Mouse (Mus musculus) heart, postnatal 0 days (tissue): ENCODE results near the gene Hvcn1.

ENCODE experiments used
- CTCF ChIP-seq: IDR thresholded peaks from 2 replicates; pipeline ENCODE4 v1.5.1; 2016; ENCODE audit warnings: antibody characterized with exemption, control low read depth, low read depth
- EP300 ChIP-seq: IDR thresholded peaks from 2 replicates; pipeline ENCODE4 v1.6.1; 2016; ENCODE audit warnings: antibody characterized with exemption, low read depth

GRCm38 (mm10) chr5:122287026-122287425 lies 80.4 kb downstream of the Hvcn1 start:
- TF ChIP-seq CTCF (no peak), EP300 (no peak)
